Mouse (Mus musculus): ENCODE measurements around the gene Rtraf. TPM values are rescaled to one million over a fixed set of nuclear protein-coding genes. Genes with fewer than 3 reads are reported as not detected.
A peak's percentile ranks its signal among the peaks of the same experiment; 100 is the strongest.
"Not testable (repeated sequence)": the region's sequence is repeated elsewhere in the genome, so short reads cannot be mapped to it uniquely, and the experiment has no call there.

Rtraf gene
- polyA plus RNA-seq (2015; fragmentation: Nextera tagmentation; extraction: Ambion mirVana) = 258 and 265 TPM in 2 replicates

GRCm38 (mm10) chr14:19823321-19824142, at the start of gene Rtraf:
Gene Rtraf, minus strand, starts transcription at chr14:19823824.
- peaks cover 30% of the 10 kb centered on the region for H3K36me3 ChIP-seq (ENCODE audit: poor library complexity, severe bottlenecking)
- under 1% methylated on average over 80 of the region's 80 CpGs for WGBS
- H3K9me3 ChIP-seq (replicated peaks) = peaks cover 4% of the 10 kb centered on the region; the same call in 1 of the 2 replicates
- H3K27me3 ChIP-seq = no peaks in the 10 kb centered on the region
- peak within 1 kb of the TSS; percentile 96 for H3K9ac ChIP-seq
- H3K27ac ChIP-seq = peak within 1 kb of the TSS; percentile 93
- H3K4me3 ChIP-seq = peak within 1 kb of the TSS; percentile 87
- peak within 1 kb of the TSS; percentile 86 for H3K4me2 ChIP-seq
- peak; percentile 97 for ATAC-seq
- peaks cover 44% of the 10 kb centered on the region for H3K4me1 ChIP-seq

DNA sequence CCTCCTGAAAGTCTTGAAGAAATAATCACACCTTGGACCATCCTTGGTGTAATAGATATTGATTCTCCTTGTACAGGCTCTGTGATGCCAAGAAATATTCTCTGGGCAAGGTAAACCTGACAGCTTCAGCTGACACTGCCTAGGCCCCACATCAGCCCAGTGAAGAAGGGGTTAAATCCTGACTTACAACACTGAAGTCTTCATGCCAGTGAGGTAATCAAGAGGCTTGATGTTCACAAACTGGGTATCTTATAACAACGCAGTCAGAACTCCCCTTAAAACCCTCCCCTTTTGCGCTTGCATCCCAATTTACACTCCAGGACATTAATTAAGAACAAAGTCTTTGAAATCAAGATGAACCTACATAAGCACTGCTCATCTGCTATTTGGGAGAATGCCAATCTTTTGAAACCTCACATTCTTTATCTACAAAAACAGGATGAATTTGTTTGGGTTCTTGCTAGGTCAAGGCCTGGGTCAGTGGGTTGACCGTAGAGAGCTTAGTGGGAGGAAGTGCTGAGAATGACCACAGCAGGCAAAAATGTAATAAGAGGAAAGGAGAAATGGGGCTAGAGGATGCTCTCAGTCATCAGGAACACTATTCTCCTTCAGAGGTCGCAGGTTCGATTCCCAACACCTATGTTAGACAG, 43.8 kb upstream of the Rtraf start:
- ATAC-seq = no peak
- Histone ChIP-seq H3K9ac (no peak overlapping the region), H3K4me1 (peaks cover 19% of the 10 kb centered on the region), H3K27ac (no peak overlapping the region; the same call in 1 of the 2 replicates), H3K27me3 (no peaks in the 10 kb centered on the region), H3K4me2 (no peak overlapping the region), H3K36me3 (ENCODE audit: poor library complexity, severe bottlenecking) (0 out of 2 replicates have a peak, but pooled peaks cover 6% of the 10 kb centered on the region), H3K4me3 (no peak overlapping the region), H3K9me3 (replicated peaks) (no peaks in the 10 kb centered on the region)
- 64% methylated on average over 5 of the region's 5 CpGs for WGBS

GRCm38 (mm10) chr14:19865121-19865520, 41.5 kb upstream of the Rtraf start:
- H3K27me3 ChIP-seq; H3K4me2 ChIP-seq; H3K27ac ChIP-seq; H3K4me3 ChIP-seq; H3K9me3 ChIP-seq (replicated peaks); ATAC-seq; H3K9ac ChIP-seq; H3K36me3 ChIP-seq (ENCODE audit: poor library complexity, severe bottlenecking): not testable (repeated sequence)
- H3K4me1 ChIP-seq = peaks cover 19% of the 10 kb centered on the region
- 87% methylated on average over 9 of the region's 9 CpGs for WGBS

- no peak for ATAC-seq
- Histone ChIP-seq H3K4me1 (no peaks in the 10 kb centered on the region), H3K9ac (no peak overlapping the region), H3K4me2 (no peak overlapping the region), H3K36me3 (ENCODE audit: poor library complexity, severe bottlenecking) (no peaks in the 10 kb centered on the region), H3K27ac (no peak overlapping the region), H3K9me3 (replicated peaks) (no peaks in the 10 kb centered on the region), H3K27me3 (no peaks in the 10 kb centered on the region), H3K4me3 (no peak overlapping the region)
- 83% methylated on average over 8 of the region's 8 CpGs for WGBS
These were observed 37.9 kb upstream of the Rtraf start for GRCm38 (mm10) chr14:19861311-19862080.

GRCm38 (mm10) chr14:19860281-19860680, 36.7 kb upstream of the Rtraf start:
- Histone ChIP-seq H3K9ac (no peak overlapping the region), H3K36me3 (ENCODE audit: poor library complexity, severe bottlenecking) (no peaks in the 10 kb centered on the region), H3K4me3 (no peak overlapping the region), H3K9me3 (replicated peaks) (no peaks in the 10 kb centered on the region), H3K4me2 (no peak overlapping the region), H3K27me3 (no peaks in the 10 kb centered on the region), H3K4me1 (no peaks in the 10 kb centered on the region), H3K27ac (no peak overlapping the region)
- WGBS = 88% methylated on average over 4 of the region's 4 CpGs
- no peak for ATAC-seq

DNA sequence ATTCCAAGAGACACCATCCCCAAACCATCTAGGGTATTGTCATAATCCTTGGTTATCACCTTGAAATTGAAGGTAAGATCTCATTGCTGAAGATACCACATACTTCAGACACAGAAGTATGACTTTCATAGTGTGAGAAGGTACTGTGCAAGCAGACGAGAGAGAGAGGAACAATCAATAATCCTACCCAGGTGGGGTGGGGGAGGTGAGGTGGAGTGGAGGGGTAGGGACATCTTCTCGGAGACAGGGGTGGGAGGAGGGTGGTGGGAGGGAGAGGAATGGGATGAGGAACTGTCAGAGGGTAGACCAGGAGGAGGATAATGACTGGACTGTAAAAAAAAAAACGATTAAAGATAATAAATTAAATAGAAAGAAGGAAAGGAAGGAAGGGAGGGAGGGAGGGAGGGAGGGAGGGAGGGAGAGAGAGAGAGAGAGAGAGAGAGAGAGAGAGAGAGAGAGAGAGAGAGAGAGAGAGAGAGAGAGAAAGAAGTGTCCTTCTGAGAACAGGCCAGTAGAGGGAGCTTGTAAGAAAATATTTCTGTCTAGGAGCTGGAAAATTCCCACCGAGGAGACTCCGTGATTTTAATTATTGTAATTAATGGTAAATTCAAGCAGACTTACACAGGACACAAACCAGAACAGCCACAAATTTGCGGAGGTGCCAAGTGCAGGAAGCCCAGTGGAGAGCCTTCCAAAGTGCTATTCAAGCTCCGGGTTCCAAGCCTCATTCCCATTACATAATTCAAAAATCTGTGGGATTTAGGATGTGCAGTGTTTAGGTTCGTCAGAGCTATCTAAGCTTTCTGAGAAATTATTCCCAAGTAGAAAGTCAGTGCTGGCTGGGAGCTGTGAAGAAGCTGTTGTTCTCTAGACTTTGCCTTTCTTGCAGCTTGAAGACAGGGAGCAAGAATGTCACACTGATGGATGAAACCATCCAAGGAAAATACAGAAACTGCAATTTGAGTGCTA, 35.5 kb upstream of the Rtraf start:
- no peaks in the 10 kb centered on the region for H3K27me3 ChIP-seq
- no peak overlapping the region for H3K4me3 ChIP-seq
- WGBS = 45% methylated on average over 8 of the region's 8 CpGs
- no peak overlapping the region for H3K9ac ChIP-seq
- 0 out of 2 replicates have a peak, but pooled peaks have one; percentile 48 for ATAC-seq
- no peaks in the 10 kb centered on the region for H3K4me1 ChIP-seq
- H3K36me3 ChIP-seq (ENCODE audit: poor library complexity, severe bottlenecking) = no peaks in the 10 kb centered on the region
- no peak overlapping the region for H3K27ac ChIP-seq
- no peaks in the 10 kb centered on the region for H3K9me3 ChIP-seq (replicated peaks)
- no peak overlapping the region for H3K4me2 ChIP-seq

DNA sequence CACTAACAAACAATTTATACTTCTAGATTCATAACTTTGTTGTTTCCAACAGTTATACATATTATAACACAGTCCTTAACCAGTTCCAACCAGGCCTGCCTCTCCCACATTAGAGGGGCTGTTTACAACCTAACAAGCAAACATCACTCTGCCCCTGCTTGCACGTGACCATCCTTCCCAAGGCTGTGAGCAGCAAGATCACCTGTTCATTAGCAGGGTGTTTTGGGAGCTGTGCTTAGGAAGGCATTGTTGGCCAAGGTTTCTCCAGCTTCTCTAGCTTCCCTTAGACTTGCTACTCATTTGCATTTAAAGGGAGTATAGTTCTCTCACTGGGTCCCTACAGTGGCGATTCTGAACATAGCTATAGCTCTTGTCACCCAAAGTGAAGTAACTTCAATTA, 34.7 kb upstream of the Rtraf start:
- Histone ChIP-seq H3K36me3 (ENCODE audit: poor library complexity, severe bottlenecking) (no peaks in the 10 kb centered on the region), H3K27me3 (no peaks in the 10 kb centered on the region), H3K4me1 (no peaks in the 10 kb centered on the region), H3K9me3 (replicated peaks) (no peaks in the 10 kb centered on the region), H3K4me2 (no peak overlapping the region), H3K4me3 (no peak overlapping the region), H3K9ac (no peak overlapping the region), H3K27ac (no peak overlapping the region)
- ATAC-seq = no peak
- 78% methylated on average over 2 of the region's 2 CpGs for WGBS

DNA sequence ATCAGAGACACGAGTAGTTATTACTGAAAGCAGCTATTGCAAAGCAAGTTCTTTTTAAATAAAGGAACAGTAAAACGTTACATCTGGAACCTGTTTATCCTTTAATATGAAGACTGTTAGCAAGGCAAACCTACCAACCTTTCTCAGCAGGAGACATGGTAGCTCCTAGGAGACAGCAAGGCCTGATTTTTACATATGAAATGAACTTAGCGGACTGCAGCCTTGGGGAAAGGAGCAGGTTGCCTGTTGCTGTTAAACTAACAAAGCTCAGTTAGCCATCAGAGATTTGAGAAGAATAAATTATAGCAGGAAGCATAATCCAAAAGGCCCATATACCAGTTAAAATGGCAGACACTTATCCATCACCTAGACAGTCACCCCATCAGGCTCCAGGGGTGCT, 29.8 kb upstream of the Rtraf start:
- no peaks in the 10 kb centered on the region for H3K27me3 ChIP-seq
- ATAC-seq = no peak
- WGBS = 51% methylated on average over 3 of the region's 3 CpGs

GRCm38 (mm10) chr14:19839600-19840332, 16.1 kb upstream of the Rtraf start:
- Histone ChIP-seq H3K27me3 (no peaks in the 10 kb centered on the region), H3K9ac (peak overlapping the region; percentile 43; the same call in 1 of the 2 replicates), H3K4me1 (peaks cover 19% of the 10 kb centered on the region), H3K4me2 (peak overlapping the region; percentile 53), H3K27ac (no peak overlapping the region), H3K4me3 (no peak overlapping the region), H3K36me3 (ENCODE audit: poor library complexity, severe bottlenecking) (no peaks in the 10 kb centered on the region), H3K9me3 (replicated peaks) (no peaks in the 10 kb centered on the region)
- peak; percentile 76; the same call in 1 of the 2 replicates for ATAC-seq
- WGBS = 22% methylated on average over 15 of the region's 15 CpGs

More for the DNA sequence above, 29.8 kb upstream of the Rtraf start:
- Histone ChIP-seq H3K9ac (no peak overlapping the region), H3K36me3 (ENCODE audit: poor library complexity, severe bottlenecking) (no peaks in the 10 kb centered on the region), H3K9me3 (replicated peaks) (no peaks in the 10 kb centered on the region), H3K4me2 (no peak overlapping the region), H3K4me1 (no peaks in the 10 kb centered on the region), H3K4me3 (no peak overlapping the region), H3K27ac (no peak overlapping the region)

GRCm38 (mm10) chr14:19836289-19836688, 12.7 kb upstream of the Rtraf start:
- ATAC-seq = no peak
- no peaks in the 10 kb centered on the region for H3K36me3 ChIP-seq (ENCODE audit: poor library complexity, severe bottlenecking)
- H3K27me3 ChIP-seq = no peaks in the 10 kb centered on the region
- no peak overlapping the region for H3K4me2 ChIP-seq
- peaks cover 19% of the 10 kb centered on the region for H3K4me1 ChIP-seq
- no peak overlapping the region for H3K4me3 ChIP-seq
- no peak overlapping the region for H3K9ac ChIP-seq
- no peaks in the 10 kb centered on the region for H3K9me3 ChIP-seq (replicated peaks)
- no peak overlapping the region; the same call in 1 of the 2 replicates for H3K27ac ChIP-seq
- WGBS = 68% methylated on average over 3 of the region's 3 CpGs

Measured in forebrain, embryonic 13.5 days (tissue).